Mouse (Mus musculus): Measurements from ENCODE around the gene Fam222a.

- no peak for TF ChIP-seq GATA1 (IDR thresholded peaks at IDR 0.05; ENCODE audit: borderline replicate concordance, low read length)
- no peak for TF ChIP-seq FLI1 (IDR thresholded peaks at IDR 0.05; ENCODE audit: low read length)
Observed at GRCm38 (mm10) chr5:114611256-114611655, 43.4 kb downstream of the Fam222a start.

Data from megakaryocyte, embryonic 14.5 days (primary cell).